Mouse (Mus musculus) effector memory CD4-positive, alpha-beta T cell, adult 7 months (primary cell): ENCODE data around the gene Vmn2r117. TPM values are rescaled to one million over a fixed set of nuclear protein-coding genes. Genes with fewer than 3 reads are reported as not detected.

Source experiments
- polyA plus RNA-seq: library from polyadenylated mRNA; unstranded; fragments of 100-300 nt; shearing (Covaris generic); gene quantifications from one replicate; pipeline ENCODE4 v1.2.1, GENCODE M21; 2017

The Vmn2r117 gene
- polyA plus RNA-seq = not detected

GRCm38 (mm10) chr17:23479599-23479998 is at the start of gene Vmn2r117:
Vmn2r117 (minus strand) TSS chr17:23479699.

Other genes with a start within 250 kb of the Vmn2r117 start
- 0.11 TPM for gene Vmn2r114, start 167.2 kb downstream of the Vmn2r117 start, polyA plus RNA-seq
- not detected for gene Vmn2r115, start 136.0 kb downstream of the Vmn2r117 start, polyA plus RNA-seq
- not detected for gene Vmn2r116, start 95.1 kb downstream of the Vmn2r117 start, polyA plus RNA-seq
- 7.3 TPM for gene Zfp213, start 84.5 kb upstream of the Vmn2r117 start, polyA plus RNA-seq
- not detected for gene Zfp13, start 119.8 kb upstream of the Vmn2r117 start, polyA plus RNA-seq
- 4.2 TPM for gene Zscan10, start 121.2 kb upstream of the Vmn2r117 start, polyA plus RNA-seq
- gene Mmp25, start 165.6 kb upstream of the Vmn2r117 start, polyA plus RNA-seq = 1.5 TPM
- gene Bicdl2, start 180.8 kb upstream of the Vmn2r117 start, polyA plus RNA-seq = not detected
- 57.1 TPM for gene Hcfc1r1, start 193.9 kb upstream of the Vmn2r117 start, polyA plus RNA-seq
- gene Thoc6, start 194.2 kb upstream of the Vmn2r117 start, polyA plus RNA-seq = 31.2 TPM
- gene Tnfrsf12a, start 197.8 kb upstream of the Vmn2r117 start, polyA plus RNA-seq = 13.4 TPM
- not detected for gene Cldn6, start 199.6 kb upstream of the Vmn2r117 start, polyA plus RNA-seq
- not detected for gene Cldn9, start 204.3 kb upstream of the Vmn2r117 start, polyA plus RNA-seq
- 0.13 TPM for gene 1520401A03Rik, start 243.1 kb upstream of the Vmn2r117 start, polyA plus RNA-seq
- 57.9 TPM for gene Pkmyt1, start 246.6 kb upstream of the Vmn2r117 start, polyA plus RNA-seq